Mouse (Mus musculus) E14TG2a.4 (cell line): ENCODE measurements around the gene Ccer2.

Source experiments
- CTCF ChIP-seq: conservative IDR thresholded peaks from 2 replicates; pipeline ENCODE4 v1.5.1; 2014; ENCODE audit warnings: low read length
- NANOG ChIP-seq: IDR thresholded peaks from 2 replicates; pipeline ENCODE4 v1.6.1; 2014; ENCODE audit warnings: borderline replicate concordance, low read length, mixed read lengths
- POU5F1 ChIP-seq: IDR thresholded peaks from 2 replicates; pipeline ENCODE4 v1.6.1; 2014; ENCODE audit warnings: low read length, borderline replicate concordance

DNA sequence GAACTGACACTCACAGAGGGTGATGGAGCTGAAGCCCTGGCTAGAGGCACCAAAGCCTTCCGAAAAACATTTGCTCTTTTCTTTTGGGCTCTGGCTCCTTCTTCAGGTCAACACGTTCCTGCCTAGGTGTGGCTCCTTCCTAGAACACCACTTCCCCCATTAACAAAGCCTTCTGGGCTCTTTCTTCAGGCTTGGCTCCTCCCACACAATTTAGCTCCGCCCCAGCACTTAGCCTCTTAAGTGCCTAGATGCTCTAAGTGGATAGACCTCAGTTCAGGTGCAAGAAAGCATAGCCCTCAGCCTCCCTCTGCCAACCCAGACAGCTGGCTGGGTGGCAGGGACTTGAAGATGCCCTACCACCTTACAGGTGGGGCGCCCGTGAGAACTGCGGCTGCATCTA is 20.3 kb upstream of the Ccer2 start:
- TF ChIP-seq CTCF = no peak
- no peak for TF ChIP-seq NANOG
- TF ChIP-seq POU5F1 = no peak
